Mouse (Mus musculus): ENCODE measurements around the gene Rp9. TPM values are rescaled to one million over a fixed set of nuclear protein-coding genes. Genes with fewer than 3 reads are reported as not detected.

The Rp9 gene
- polyA plus RNA-seq, 1 experiment from 2014 or later, result 79.8 TPM

- H3K27me3 ChIP-seq (replicated peaks; ENCODE audit: control insufficient read depth, insufficient read depth, low read length), result no peaks in the 10 kb centered on the region
- no peak overlapping the region for H3K4me2 ChIP-seq
- H3K4me1 ChIP-seq (replicated peaks; ENCODE audit: control insufficient read depth, insufficient read depth, low read length), result peaks cover 5% of the 10 kb centered on the region
- no peaks in the 10 kb centered on the region for H3K36me3 ChIP-seq (ENCODE audit: control insufficient read depth, insufficient read depth, low read length)
- no peaks in the 10 kb centered on the region for H3K9me3 ChIP-seq (ENCODE audit: control insufficient read depth, low read length)
- DNase-seq (ENCODE audit: low spot score), result no peak
- H3K9ac ChIP-seq (ENCODE audit: low read depth, low read length), result no peak overlapping the region
- no peak for ATAC-seq (replicated peaks; ENCODE audit: low FRiP score)
- 74% methylated on average over 2 of the region's 2 CpGs for WGBS
- no peak overlapping the region for H3K4me3 ChIP-seq (ENCODE audit: low read depth, low read length)
- H3K27ac ChIP-seq (ENCODE audit: low read depth, low read length), result no peak overlapping the region
Measured at GRCm38 (mm10) chr9:22433221-22433620, 36.3 kb downstream of the Rp9 start.

GRCm38 (mm10) chr9:22430315-22430840 lies 39.2 kb downstream of the Rp9 start:
- H3K4me1 ChIP-seq (replicated peaks; ENCODE audit: control insufficient read depth, insufficient read depth, low read length), result peaks cover 6% of the 10 kb centered on the region
- H3K36me3 ChIP-seq (ENCODE audit: control insufficient read depth, insufficient read depth, low read length), result no peaks in the 10 kb centered on the region
- WGBS, result 35% methylated on average over 5 of the region's 5 CpGs
- DNase-seq (ENCODE audit: low spot score) (no peak), ATAC-seq (replicated peaks; ENCODE audit: low FRiP score) (no peak)
- H3K9me3 ChIP-seq (ENCODE audit: control insufficient read depth, low read length), result no peaks in the 10 kb centered on the region
- no peak overlapping the region for H3K27ac ChIP-seq (ENCODE audit: low read depth, low read length)
- no peak overlapping the region for H3K4me3 ChIP-seq (ENCODE audit: low read depth, low read length)
- no peak overlapping the region for H3K9ac ChIP-seq (ENCODE audit: low read depth, low read length)
- no peaks in the 10 kb centered on the region for H3K27me3 ChIP-seq (replicated peaks; ENCODE audit: control insufficient read depth, insufficient read depth, low read length)
- H3K4me2 ChIP-seq, result peak overlapping the region; percentile 26; the same call in 1 of the 2 replicates

GRCm38 (mm10) chr9:22429533-22430241 lies 39.9 kb downstream of the Rp9 start:
- no peak for ATAC-seq (replicated peaks; ENCODE audit: low FRiP score)
- H3K4me2 ChIP-seq, result peak overlapping the region; percentile 26; the same call in 1 of the 2 replicates

DNA sequence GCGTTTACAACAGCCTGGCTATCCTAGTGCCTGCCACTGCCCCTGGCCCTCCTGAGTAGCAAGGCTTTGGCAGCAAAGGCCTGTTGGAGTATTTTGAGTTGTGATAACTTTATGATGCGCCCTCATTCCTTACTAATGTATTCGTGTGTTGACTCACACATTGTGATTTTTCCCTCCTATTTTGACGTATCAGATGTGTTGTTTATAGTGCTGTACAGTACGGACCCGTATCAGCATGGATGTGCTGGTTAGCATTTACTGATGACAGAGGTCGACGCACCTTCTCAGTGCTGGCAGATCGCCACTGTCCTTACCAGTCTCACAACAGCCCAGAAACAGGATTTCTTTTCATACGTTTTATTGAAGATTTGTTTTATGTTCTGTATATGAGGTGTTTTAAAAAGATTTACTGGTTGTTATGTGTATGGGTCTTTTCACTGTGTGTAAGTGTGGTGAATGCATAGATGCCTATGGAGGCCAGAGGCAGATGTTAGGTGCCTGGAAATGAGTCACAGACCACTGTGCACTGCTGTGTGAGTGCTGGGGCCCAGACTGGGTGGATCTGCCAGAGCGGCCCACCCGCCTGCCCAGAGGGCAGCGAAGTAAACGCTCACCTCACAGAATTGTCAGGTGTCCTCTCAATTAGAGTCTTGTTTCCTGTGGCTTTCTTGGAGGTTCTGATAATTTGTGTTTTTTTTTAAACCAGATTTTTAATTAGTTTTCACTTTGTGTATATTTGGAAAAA lies 40.7 kb downstream of the Rp9 start:
- H3K4me1 ChIP-seq (replicated peaks; ENCODE audit: control insufficient read depth, insufficient read depth, low read length), result peaks cover 10% of the 10 kb centered on the region
- H3K36me3 ChIP-seq (ENCODE audit: control insufficient read depth, insufficient read depth, low read length), result no peaks in the 10 kb centered on the region
- ATAC-seq (replicated peaks; ENCODE audit: low FRiP score), result no peak
- H3K4me3 ChIP-seq (ENCODE audit: low read depth, low read length), result no peak overlapping the region
- no peak overlapping the region for H3K27ac ChIP-seq (ENCODE audit: low read depth, low read length)
- H3K4me2 ChIP-seq, result no peak overlapping the region
- 80% methylated on average over 14 of the region's 14 CpGs for WGBS
- no peak overlapping the region for H3K9ac ChIP-seq (ENCODE audit: low read depth, low read length)
- H3K27me3 ChIP-seq (replicated peaks; ENCODE audit: control insufficient read depth, insufficient read depth, low read length), result no peaks in the 10 kb centered on the region
- no peaks in the 10 kb centered on the region for H3K9me3 ChIP-seq (ENCODE audit: control insufficient read depth, low read length)
- no peak for DNase-seq (ENCODE audit: low spot score)

More at GRCm38 (mm10) chr9:22429533-22430241, 39.9 kb downstream of the Rp9 start:
- Histone ChIP-seq H3K27ac (ENCODE audit: low read depth, low read length) (no peak overlapping the region), H3K36me3 (ENCODE audit: control insufficient read depth, insufficient read depth, low read length) (no peaks in the 10 kb centered on the region), H3K27me3 (replicated peaks; ENCODE audit: control insufficient read depth, insufficient read depth, low read length) (no peaks in the 10 kb centered on the region), H3K4me1 (replicated peaks; ENCODE audit: control insufficient read depth, insufficient read depth, low read length) (peaks cover 7% of the 10 kb centered on the region), H3K4me3 (ENCODE audit: low read depth, low read length) (no peak overlapping the region), H3K9ac (ENCODE audit: low read depth, low read length) (no peak overlapping the region), H3K9me3 (ENCODE audit: control insufficient read depth, low read length) (no peaks in the 10 kb centered on the region)
- DNase-seq (ENCODE audit: low spot score), result no peak
- 61% methylated on average over 15 of the region's 15 CpGs for WGBS

GRCm38 (mm10) chr9:22428028-22428665 lies 41.4 kb downstream of the Rp9 start:
- ATAC-seq (replicated peaks; ENCODE audit: low FRiP score) (peak; percentile 66), DNase-seq (ENCODE audit: low spot score) (no peak)
- Histone ChIP-seq H3K9ac (ENCODE audit: low read depth, low read length) (no peak overlapping the region), H3K27ac (ENCODE audit: low read depth, low read length) (no peak overlapping the region), H3K4me3 (ENCODE audit: low read depth, low read length) (no peak overlapping the region), H3K9me3 (ENCODE audit: control insufficient read depth, low read length) (no peaks in the 10 kb centered on the region), H3K4me2 (no peak overlapping the region), H3K27me3 (replicated peaks; ENCODE audit: control insufficient read depth, insufficient read depth, low read length) (no peaks in the 10 kb centered on the region), H3K36me3 (ENCODE audit: control insufficient read depth, insufficient read depth, low read length) (no peaks in the 10 kb centered on the region), H3K4me1 (replicated peaks; ENCODE audit: control insufficient read depth, insufficient read depth, low read length) (peaks cover 12% of the 10 kb centered on the region)
- WGBS, result 63% methylated on average over 3 of the region's 4 CpGs

DNA sequence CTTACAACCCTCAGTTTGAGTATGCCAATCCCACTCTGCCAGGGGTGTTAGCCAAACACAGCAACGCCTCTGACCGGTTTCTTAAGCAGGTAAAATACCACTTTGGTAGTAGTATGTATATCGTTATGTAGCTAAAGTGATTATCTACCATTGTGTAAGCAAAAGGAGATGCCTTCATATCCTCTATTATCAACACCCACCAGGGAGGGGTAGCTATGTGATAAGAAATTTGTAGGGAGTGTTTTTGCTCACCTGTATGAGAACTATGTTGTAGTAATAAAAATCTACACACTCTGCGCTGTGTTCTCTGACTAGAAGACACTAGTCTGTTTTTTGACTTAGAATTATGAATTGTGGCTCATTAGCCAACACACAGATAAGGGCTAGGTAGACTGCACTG lies 44.8 kb downstream of the Rp9 start:
- Histone ChIP-seq H3K4me1 (replicated peaks; ENCODE audit: control insufficient read depth, insufficient read depth, low read length) (peaks cover 12% of the 10 kb centered on the region; the same call in 1 of the 2 replicates), H3K9ac (ENCODE audit: low read depth, low read length) (no peak overlapping the region), H3K4me3 (ENCODE audit: low read depth, low read length) (no peak overlapping the region), H3K36me3 (ENCODE audit: control insufficient read depth, insufficient read depth, low read length) (no peaks in the 10 kb centered on the region), H3K9me3 (ENCODE audit: control insufficient read depth, low read length) (no peaks in the 10 kb centered on the region), H3K27ac (ENCODE audit: low read depth, low read length) (no peak overlapping the region), H3K4me2 (no peak overlapping the region), H3K27me3 (replicated peaks; ENCODE audit: control insufficient read depth, insufficient read depth, low read length) (no peaks in the 10 kb centered on the region)
- no peak for DNase-seq (ENCODE audit: low spot score)
- no peak for ATAC-seq (replicated peaks; ENCODE audit: low FRiP score)
- 85% methylated on average over 4 of the region's 4 CpGs for WGBS

- H3K27ac ChIP-seq (ENCODE audit: low read depth, low read length), result no peak overlapping the region
- no peak for ATAC-seq (replicated peaks; ENCODE audit: low FRiP score)
- 69% methylated on average over 10 of the region's 10 CpGs for WGBS
- no peaks in the 10 kb centered on the region for H3K36me3 ChIP-seq (ENCODE audit: control insufficient read depth, insufficient read depth, low read length)
- H3K4me3 ChIP-seq (ENCODE audit: low read depth, low read length), result no peak overlapping the region
- H3K27me3 ChIP-seq (replicated peaks; ENCODE audit: control insufficient read depth, insufficient read depth, low read length), result no peaks in the 10 kb centered on the region
- no peak overlapping the region for H3K9ac ChIP-seq (ENCODE audit: low read depth, low read length)
- H3K4me1 ChIP-seq (replicated peaks; ENCODE audit: control insufficient read depth, insufficient read depth, low read length), result peaks cover 12% of the 10 kb centered on the region; the same call in 1 of the 2 replicates
- no peaks in the 10 kb centered on the region for H3K9me3 ChIP-seq (ENCODE audit: control insufficient read depth, low read length)
- DNase-seq (ENCODE audit: low spot score), result no peak
- no peak overlapping the region for H3K4me2 ChIP-seq
Measured at GRCm38 (mm10) chr9:22424196-22424595, 45.3 kb downstream of the Rp9 start.

- Histone ChIP-seq H3K9ac (ENCODE audit: low read depth, low read length) (no peak overlapping the region), H3K4me1 (replicated peaks; ENCODE audit: control insufficient read depth, insufficient read depth, low read length) (peaks cover 9% of the 10 kb centered on the region; the same call in 1 of the 2 replicates), H3K36me3 (ENCODE audit: control insufficient read depth, insufficient read depth, low read length) (no peaks in the 10 kb centered on the region), H3K27me3 (replicated peaks; ENCODE audit: control insufficient read depth, insufficient read depth, low read length) (no peaks in the 10 kb centered on the region), H3K27ac (ENCODE audit: low read depth, low read length) (no peak overlapping the region), H3K4me3 (ENCODE audit: low read depth, low read length) (no peak overlapping the region), H3K4me2 (no peak overlapping the region), H3K9me3 (ENCODE audit: control insufficient read depth, low read length) (no peaks in the 10 kb centered on the region)
- 79% methylated on average over 1 of the region's 1 CpGs for WGBS
- ATAC-seq (replicated peaks; ENCODE audit: low FRiP score) (no peak), DNase-seq (ENCODE audit: low spot score) (no peak)
Measured at GRCm38 (mm10) chr9:22423507-22423906, 46.0 kb downstream of the Rp9 start.
